Mouse (Mus musculus) kidney, embryonic 15.5 days (tissue): ENCODE measurements around the gene Smim11. TPM values are rescaled to one million over a fixed set of nuclear protein-coding genes. Genes with fewer than 3 reads are reported as not detected.

Source experiments
- ATAC-seq: fragments of 200-750 bp; cut with Nextera tagmentation; replicated peaks from 2 replicates; pipeline ENCODE4 v1.8.0; 2017; ENCODE audit warnings: moderate TSS enrichment; ENCODE audit not compliant: low FRiP score
- H3K27ac ChIP-seq: fragments of 300-500 bp; sonication (generic); 2 replicates; pipeline ENCODE4 v1.5.1; 2015; ENCODE audit warnings: mild to moderate bottlenecking, inconsistent platforms
- H3K27me3 ChIP-seq: fragments of 300-500 bp; sonication (generic); 2 replicates; pipeline ENCODE4 v1.6.1; 2015; ENCODE audit warnings: inconsistent platforms
- H3K36me3 ChIP-seq: fragments of 300-500 bp; sonication (generic); 2 replicates; pipeline ENCODE4 v1.6.1; 2015; ENCODE audit warnings: inconsistent platforms
- H3K4me1 ChIP-seq: fragments of 300-500 bp; sonication (generic); 2 replicates; pipeline ENCODE4 v1.6.1; 2015; ENCODE audit warnings: inconsistent platforms
- H3K4me2 ChIP-seq: fragments of 300-500 bp; sonication (generic); 2 replicates; pipeline ENCODE4 v1.6.1; 2015; ENCODE audit warnings: moderate library complexity, mild to moderate bottlenecking, inconsistent platforms
- H3K4me3 ChIP-seq: fragments of 300-500 bp; sonication (generic); replicated peaks from 2 replicates; pipeline ENCODE4 v1.5.1; 2015; ENCODE audit warnings: mild to moderate bottlenecking, inconsistent platforms
- H3K9ac ChIP-seq: fragments of 300-500 bp; sonication (generic); 2 replicates; pipeline ENCODE4 v1.6.1; 2015; ENCODE audit warnings: mild to moderate bottlenecking, inconsistent platforms
- H3K9me3 ChIP-seq: fragments of 300-500 bp; sonication (generic); replicated peaks from 2 replicates; pipeline ENCODE4 v1.6.1; 2016; ENCODE audit warnings: inconsistent platforms
- WGBS: fragments of 180-500 bp; shearing (Covaris S2); methylation state at CpG from one replicate; pipeline ENCODE4 v1.1.7; 2015; ENCODE audit warnings: mixed read lengths; 5-methylcytosine and 5-hydroxymethylcytosine counted together
- polyA plus RNA-seq: library from polyadenylated mRNA; unstranded; fragments of >200 nt; fragmentation: Nextera tagmentation; extraction: Ambion mirVana; gene quantifications from 2 replicates; pipeline ENCODE4 v1.2.1, GENCODE M21; 2015

Smim11 gene
- polyA plus RNA-seq, 1 experiment from 2014 or later: 126 TPM

DNA sequence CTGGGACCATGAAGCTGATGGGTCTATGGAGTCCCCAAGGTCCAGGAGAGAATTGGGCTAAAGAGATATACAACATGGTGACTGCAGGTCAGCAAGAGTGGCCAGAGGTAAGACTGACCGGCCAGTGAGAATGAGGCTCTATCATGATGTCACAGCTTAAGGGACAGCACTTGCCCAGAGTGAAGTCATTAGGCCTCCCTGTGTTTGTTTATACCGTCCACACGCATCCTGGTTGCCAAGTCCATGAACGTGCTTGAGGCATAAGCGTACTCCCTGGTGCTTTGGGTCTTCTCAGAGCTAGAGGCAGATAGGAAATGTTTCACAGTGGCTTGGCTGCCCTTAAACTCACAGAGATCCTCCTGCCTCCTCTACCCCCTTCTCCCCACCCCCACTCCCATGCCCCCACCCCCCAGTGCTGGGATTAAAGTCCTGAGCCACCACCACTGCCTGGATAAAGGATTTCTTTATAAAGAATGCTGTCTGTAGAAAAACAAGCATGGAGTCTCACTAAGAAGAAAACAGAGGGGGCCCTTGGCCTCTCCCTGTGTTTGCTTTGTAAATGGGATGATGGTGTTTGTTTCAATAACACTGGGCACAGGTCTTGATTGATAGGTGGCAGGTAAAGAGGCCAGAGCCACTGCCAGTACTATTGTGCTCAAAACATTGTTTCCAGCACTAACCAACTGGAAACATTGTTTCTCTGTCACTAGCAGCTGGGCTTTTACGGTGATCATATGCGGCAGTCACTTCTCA, 23.4 kb downstream of the Smim11 start:
- ATAC-seq: no peak
- Histone ChIP-seq H3K27me3 (no peaks in the 10 kb centered on the region), H3K4me1 (no peaks in the 10 kb centered on the region), H3K9ac (no peak overlapping the region), H3K27ac (no peak overlapping the region), H3K4me3 (no peak overlapping the region), H3K4me2 (no peak overlapping the region), H3K9me3 (no peaks in the 10 kb centered on the region), H3K36me3 (no peaks in the 10 kb centered on the region)
- 61% methylated on average over 7 of the region's 7 CpGs for WGBS

DNA sequence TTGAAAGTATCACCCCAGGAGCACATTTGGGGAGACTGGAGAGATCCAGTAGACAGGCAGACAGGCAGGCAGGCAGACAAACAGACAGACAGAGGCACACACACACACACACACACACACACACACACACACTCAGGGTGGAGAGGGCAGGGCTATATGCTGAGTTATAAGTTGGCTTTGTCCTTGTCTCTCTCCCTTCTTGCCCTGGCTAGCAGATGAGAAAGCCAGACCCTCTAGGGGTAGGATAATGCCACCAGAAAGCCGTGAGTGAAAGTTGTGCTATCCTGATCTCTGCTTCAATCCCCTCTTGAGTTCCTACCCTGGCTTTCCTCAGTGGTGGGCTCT, 23.9 kb downstream of the Smim11 start:
- no peak for ATAC-seq
- H3K36me3 ChIP-seq: no peaks in the 10 kb centered on the region
- 68% methylated on average over 1 of the region's 1 CpGs for WGBS
- no peaks in the 10 kb centered on the region for H3K27me3 ChIP-seq
- no peaks in the 10 kb centered on the region for H3K4me1 ChIP-seq
- H3K27ac ChIP-seq: no peak overlapping the region
- H3K4me3 ChIP-seq: no peak overlapping the region
- H3K4me2 ChIP-seq: no peak overlapping the region
- no peak overlapping the region for H3K9ac ChIP-seq
- no peaks in the 10 kb centered on the region for H3K9me3 ChIP-seq

DNA sequence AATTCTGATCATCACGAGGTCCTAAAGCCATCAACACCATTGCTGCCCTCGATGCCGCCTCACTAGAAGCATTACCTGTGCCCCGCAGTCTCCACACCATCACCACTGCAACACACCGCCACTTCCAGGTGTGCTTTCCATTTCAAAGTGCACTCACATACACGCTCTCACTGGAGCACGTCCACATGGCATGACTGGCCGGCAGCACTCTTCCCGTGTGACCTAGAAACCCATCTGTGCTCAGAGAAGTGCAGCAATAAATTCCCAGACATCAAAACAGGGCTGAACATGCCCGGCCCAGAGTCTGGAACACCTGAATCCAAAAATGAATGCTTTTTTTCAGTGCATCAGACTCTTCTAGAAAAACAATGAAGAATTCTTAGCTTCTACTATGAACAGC, 26.8 kb downstream of the Smim11 start:
- no peak overlapping the region for H3K4me3 ChIP-seq
- H3K27ac ChIP-seq: no peak overlapping the region
- H3K27me3 ChIP-seq: no peaks in the 10 kb centered on the region
- WGBS: 74% methylated on average over 10 of the region's 10 CpGs
- H3K4me2 ChIP-seq: no peak overlapping the region
- H3K36me3 ChIP-seq: no peaks in the 10 kb centered on the region
- no peak overlapping the region for H3K9ac ChIP-seq
- H3K9me3 ChIP-seq: no peaks in the 10 kb centered on the region
- ATAC-seq: no peak
- H3K4me1 ChIP-seq: peaks cover 7% of the 10 kb centered on the region

DNA sequence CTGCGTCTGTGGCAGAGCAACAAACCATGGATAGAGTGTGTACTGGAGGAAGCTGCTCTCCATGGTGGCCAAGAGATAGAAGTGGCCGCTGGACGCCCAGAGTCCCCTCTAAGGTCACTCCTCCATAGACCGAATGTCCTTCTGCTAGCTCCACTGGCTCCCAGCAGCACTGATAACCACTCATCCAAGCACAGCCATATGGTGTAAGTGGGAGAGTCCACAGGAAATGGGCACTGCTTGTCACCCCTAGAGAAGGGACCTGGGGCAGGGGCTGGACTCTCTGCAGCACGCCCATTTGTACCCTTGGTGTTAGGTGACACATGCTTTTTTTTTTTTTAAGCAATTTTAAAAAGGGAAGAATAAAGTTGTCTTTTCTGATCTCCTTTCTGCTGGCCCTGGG, 29.9 kb downstream of the Smim11 start:
- Histone ChIP-seq H3K9me3 (no peaks in the 10 kb centered on the region), H3K36me3 (no peaks in the 10 kb centered on the region), H3K9ac (no peak overlapping the region), H3K4me2 (no peak overlapping the region), H3K4me3 (no peak overlapping the region), H3K4me1 (peaks cover 8% of the 10 kb centered on the region), H3K27ac (no peak overlapping the region), H3K27me3 (peaks cover 6% of the 10 kb centered on the region; the same call in 1 of the 2 replicates)
- ATAC-seq: no peak
- WGBS: 43% methylated on average over 5 of the region's 5 CpGs

DNA sequence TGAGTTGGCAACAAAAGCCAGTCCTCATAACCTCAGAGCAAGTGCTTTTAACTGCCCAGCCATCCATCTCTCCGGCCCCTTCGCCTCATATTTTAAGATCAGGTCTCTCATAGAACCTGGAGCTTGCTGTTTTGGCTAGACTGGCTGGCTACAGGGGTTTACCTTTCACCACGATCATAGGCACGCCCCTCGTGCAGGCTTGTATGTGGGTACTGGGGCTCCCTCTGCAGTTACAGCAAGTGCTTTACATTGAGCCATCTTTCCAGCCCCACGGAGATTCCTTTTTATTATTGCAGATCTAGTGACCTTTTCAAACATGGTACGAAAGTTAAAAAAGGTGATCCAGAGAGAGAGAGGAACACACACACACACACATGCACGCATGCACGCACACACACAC, 33.5 kb downstream of the Smim11 start:
- H3K4me1 ChIP-seq: peaks cover 18% of the 10 kb centered on the region
- no peak for ATAC-seq

DNA sequence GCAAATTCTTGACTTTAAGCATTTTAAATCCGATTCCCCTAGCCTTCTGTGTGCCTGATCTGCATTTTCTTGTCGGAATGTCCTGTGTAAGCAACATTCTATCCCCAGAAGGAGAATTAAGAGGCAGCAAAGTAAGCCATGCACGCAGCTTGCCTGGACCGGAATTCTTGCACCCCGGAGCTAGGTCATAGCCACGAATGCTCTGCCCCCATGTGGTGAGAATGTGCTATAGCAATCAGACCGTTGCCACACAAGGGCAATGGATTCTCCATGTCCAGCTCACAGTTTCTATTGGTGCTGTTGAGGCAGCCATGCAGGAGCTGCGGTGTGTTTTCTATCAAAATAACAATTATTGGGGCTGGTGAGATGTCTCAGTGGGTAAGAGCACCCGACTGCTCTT, 35.2 kb downstream of the Smim11 start:
- Histone ChIP-seq H3K4me2 (peak overlapping the region; percentile 43), H3K27ac (peak overlapping the region; percentile 45; the same call in 1 of the 2 replicates), H3K36me3 (no peaks in the 10 kb centered on the region), H3K4me1 (peaks cover 32% of the 10 kb centered on the region), H3K27me3 (peaks cover 6% of the 10 kb centered on the region; the same call in 1 of the 2 replicates), H3K4me3 (no peak overlapping the region), H3K9ac (no peak overlapping the region), H3K9me3 (no peaks in the 10 kb centered on the region)
- WGBS: 4% methylated on average over 9 of the region's 9 CpGs
- ATAC-seq: peak; percentile 41; the same call in 1 of the 2 replicates

More for the DNA sequence above, 33.5 kb downstream of the Smim11 start:
- Histone ChIP-seq H3K4me3 (no peak overlapping the region), H3K4me2 (no peak overlapping the region), H3K27me3 (peaks cover 6% of the 10 kb centered on the region; the same call in 1 of the 2 replicates), H3K36me3 (no peaks in the 10 kb centered on the region), H3K9ac (no peak overlapping the region), H3K9me3 (no peaks in the 10 kb centered on the region), H3K27ac (no peak overlapping the region)
- 59% methylated on average over 9 of the region's 9 CpGs for WGBS

DNA sequence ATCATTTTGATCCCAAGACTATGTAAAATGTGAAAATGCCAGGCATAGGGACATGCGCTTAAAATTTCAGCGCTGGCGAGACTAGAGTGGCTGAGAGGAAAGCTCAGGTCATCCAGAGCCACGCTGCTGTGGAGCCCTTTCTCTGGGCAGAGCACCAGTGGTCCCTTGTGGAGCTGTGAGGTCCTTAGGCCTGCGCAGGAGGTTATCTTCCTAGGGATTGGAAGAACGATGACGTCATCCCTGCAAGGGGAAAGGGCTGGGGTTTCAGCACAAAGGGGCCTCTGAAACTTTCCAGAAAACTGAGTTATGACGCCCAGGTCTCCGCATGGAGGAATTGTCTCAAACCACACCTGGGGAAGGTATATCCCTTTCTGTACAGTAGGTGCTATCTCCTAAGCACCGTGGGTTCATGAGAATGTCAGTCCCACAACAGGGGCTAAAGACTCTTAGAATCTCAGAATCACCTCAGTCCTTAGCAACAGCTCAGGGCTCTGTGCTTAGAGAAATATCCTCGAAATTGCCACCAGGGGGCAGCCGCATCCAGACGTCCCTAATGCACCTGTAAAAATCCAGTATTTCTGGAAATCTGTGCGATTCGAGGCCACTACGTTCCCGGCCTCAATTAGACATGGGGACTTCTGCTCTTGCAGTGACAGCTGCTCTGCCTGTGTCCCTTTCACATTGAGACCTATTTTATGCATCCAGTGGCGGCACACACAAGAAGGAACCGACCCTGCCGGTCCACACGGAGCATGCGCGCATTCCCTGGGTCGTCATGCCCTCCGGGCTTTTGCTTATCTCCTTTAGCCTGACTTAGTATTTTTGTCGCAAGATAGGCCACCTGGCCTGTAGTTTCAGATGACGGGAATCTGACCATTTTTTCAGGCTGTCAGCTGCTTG, 39.8 kb downstream of the Smim11 start:
- H3K4me1 ChIP-seq: peaks cover 26% of the 10 kb centered on the region
- H3K27me3 ChIP-seq: peaks cover under 1% of the 10 kb centered on the region; the same call in 1 of the 2 replicates
- peak; percentile 49 for ATAC-seq
- H3K9me3 ChIP-seq: no peaks in the 10 kb centered on the region
- peak overlapping the region; percentile 28 for H3K4me3 ChIP-seq
- H3K36me3 ChIP-seq: no peaks in the 10 kb centered on the region
- peak overlapping the region; percentile 56 for H3K4me2 ChIP-seq
- no peak overlapping the region for H3K9ac ChIP-seq
- WGBS: 26% methylated on average over 27 of the region's 27 CpGs
- H3K27ac ChIP-seq: no peak overlapping the region

DNA sequence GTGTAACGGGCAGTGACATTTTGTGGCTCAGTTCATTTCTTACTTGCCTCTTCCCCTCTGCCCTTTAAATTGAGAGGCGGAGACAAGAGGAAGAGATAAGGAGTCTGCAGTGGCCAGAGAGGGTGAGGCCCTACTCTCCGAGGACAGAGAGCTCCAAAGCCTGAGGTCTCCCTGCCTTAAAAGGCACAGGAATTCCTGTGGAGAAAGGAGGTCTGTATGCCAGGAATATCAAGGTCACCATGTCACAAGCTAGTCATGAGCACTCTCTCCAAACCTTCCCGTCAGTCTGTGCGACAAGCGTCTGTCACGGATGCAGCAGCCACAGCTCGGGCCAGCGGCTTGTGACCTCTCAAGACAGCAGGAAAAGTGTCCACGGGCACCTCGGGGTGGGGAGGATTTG, 44.1 kb downstream of the Smim11 start:
- H3K9ac ChIP-seq: no peak overlapping the region
- peaks cover 15% of the 10 kb centered on the region for H3K4me1 ChIP-seq
- no peak overlapping the region for H3K4me2 ChIP-seq
- no peaks in the 10 kb centered on the region for H3K9me3 ChIP-seq
- no peak overlapping the region for H3K4me3 ChIP-seq
- H3K36me3 ChIP-seq: no peaks in the 10 kb centered on the region
- H3K27ac ChIP-seq: no peak overlapping the region
- no peaks in the 10 kb centered on the region for H3K27me3 ChIP-seq
- whole genome bisulfite sequencing: 55% methylated on average over 11 of the region's 11 CpGs
- ATAC-seq: no peak

DNA sequence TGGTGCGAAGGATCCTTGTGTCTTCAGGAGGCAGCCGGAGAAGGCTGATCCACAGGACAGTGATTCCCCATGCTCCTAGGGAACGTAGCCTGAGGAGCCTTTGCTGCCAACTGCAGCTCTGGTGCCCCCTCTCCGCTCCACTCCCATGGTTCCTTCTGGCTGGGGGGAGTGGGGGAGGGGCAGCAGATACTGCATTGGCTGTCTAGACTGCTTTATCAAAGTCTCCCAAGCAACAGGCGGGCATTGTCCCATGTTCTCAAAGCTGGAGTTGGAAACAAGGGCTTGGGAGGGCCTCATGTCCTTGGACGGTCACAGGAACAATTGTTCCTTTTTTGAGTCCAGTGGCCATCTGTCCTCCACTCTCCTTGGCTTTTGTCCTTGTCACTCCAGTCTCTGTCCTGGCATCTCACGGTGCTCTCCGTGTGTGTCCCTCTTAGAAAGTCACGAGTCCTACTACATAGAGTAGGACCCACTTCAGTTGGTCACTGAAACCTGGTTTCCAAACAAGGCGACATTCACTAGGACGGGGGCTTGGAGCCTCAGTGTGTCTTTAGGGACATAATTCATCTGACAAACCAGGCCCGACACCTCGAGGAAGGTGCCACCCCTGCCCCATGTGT, 45.3 kb downstream of the Smim11 start:
- no peak overlapping the region for H3K9ac ChIP-seq
- H3K4me2 ChIP-seq: no peak overlapping the region
- no peaks in the 10 kb centered on the region for H3K9me3 ChIP-seq
- WGBS: 80% methylated on average over 13 of the region's 13 CpGs
- H3K4me1 ChIP-seq: peaks cover 4% of the 10 kb centered on the region
- H3K4me3 ChIP-seq: no peak overlapping the region
- H3K27ac ChIP-seq: no peak overlapping the region
- H3K36me3 ChIP-seq: no peaks in the 10 kb centered on the region
- ATAC-seq: no peak
- H3K27me3 ChIP-seq: no peaks in the 10 kb centered on the region

DNA sequence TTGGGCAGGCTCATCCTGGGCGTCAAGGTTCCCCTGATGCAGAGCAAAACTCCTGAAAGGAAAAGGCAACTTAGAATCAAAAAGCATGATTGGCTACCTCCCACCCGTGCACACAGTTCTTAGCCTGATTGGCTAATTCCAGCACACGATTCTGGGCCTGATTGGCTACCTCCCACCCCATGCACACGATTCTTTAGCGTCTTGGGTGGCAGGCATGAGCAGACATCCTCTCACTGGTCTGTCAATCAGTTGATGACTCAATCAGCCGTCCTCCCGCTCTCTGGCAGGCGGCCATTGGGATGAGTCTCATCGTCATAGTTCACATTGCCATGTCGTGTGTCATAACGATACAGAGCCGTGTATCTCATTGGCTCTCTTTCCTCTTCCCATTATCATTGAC, 47.9 kb downstream of the Smim11 start:
- H3K27me3 ChIP-seq: no peaks in the 10 kb centered on the region
- no peak overlapping the region for H3K4me3 ChIP-seq
- H3K9ac ChIP-seq: no peak overlapping the region
- no peaks in the 10 kb centered on the region for H3K36me3 ChIP-seq
- H3K27ac ChIP-seq: no peak overlapping the region
- no peak for ATAC-seq
- 67% methylated on average over 12 of the region's 12 CpGs for WGBS
- no peak overlapping the region for H3K4me2 ChIP-seq
- H3K9me3 ChIP-seq: no peaks in the 10 kb centered on the region
- peaks cover 4% of the 10 kb centered on the region; the same call in 1 of the 2 replicates for H3K4me1 ChIP-seq

DNA sequence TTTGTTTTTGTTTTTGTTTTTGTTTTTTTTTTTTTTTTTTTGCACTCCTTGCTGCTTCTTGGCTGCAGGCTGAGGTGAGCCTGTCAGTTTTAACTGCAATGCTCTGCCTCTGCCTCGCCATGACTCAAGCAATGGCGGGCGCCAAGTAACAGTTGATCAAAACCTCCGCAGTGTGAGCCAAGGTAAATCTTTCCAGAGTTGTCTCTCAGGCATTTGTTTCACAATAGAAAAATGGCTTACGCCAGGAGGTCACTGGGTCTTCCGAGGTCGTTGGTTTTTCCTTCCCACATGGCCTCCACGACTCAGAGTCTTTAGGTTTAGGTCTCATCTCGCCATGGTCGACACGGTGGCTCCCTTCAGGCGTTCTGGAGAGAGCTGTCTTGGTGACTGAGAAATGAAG, 52.2 kb downstream of the Smim11 start:
- peaks cover 20% of the 10 kb centered on the region for H3K4me1 ChIP-seq
- no peak for ATAC-seq
- H3K36me3 ChIP-seq: no peaks in the 10 kb centered on the region
- no peak overlapping the region for H3K4me3 ChIP-seq
- H3K4me2 ChIP-seq: no peak overlapping the region
- peaks cover 14% of the 10 kb centered on the region; the same call in 1 of the 2 replicates for H3K27me3 ChIP-seq
- 68% methylated on average over 12 of the region's 12 CpGs for WGBS
- H3K27ac ChIP-seq: no peak overlapping the region
- no peaks in the 10 kb centered on the region for H3K9me3 ChIP-seq
- H3K9ac ChIP-seq: no peak overlapping the region

DNA sequence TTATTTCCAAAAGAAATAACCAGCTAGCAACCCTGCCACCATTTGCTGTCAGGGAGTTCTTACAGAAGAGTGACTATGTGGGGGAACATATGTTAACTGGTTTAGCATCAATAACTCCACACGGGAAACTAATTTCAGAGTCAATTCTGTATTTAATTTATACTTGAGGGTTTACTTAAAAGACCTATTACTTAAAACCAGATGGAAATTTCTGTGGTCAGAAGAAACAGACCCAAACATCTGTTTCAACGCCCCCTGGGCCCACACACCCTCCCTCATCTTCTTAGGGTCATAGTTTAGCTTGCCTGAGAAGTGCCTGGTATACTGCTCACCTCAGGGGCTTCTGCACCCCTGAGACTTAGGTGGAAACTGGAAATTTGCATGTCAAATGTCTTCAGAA, 52.8 kb downstream of the Smim11 start:
- Histone ChIP-seq H3K4me2 (no peak overlapping the region), H3K36me3 (no peaks in the 10 kb centered on the region), H3K4me1 (peaks cover 25% of the 10 kb centered on the region), H3K4me3 (no peak overlapping the region), H3K27ac (no peak overlapping the region), H3K27me3 (peaks cover 14% of the 10 kb centered on the region; the same call in 1 of the 2 replicates), H3K9me3 (no peaks in the 10 kb centered on the region), H3K9ac (no peak overlapping the region)
- WGBS: 66% methylated on average over 2 of the region's 2 CpGs
- ATAC-seq: no peak
